ENCODE assay signal across 8 mouse cellular contexts in the genomic region with DNA sequence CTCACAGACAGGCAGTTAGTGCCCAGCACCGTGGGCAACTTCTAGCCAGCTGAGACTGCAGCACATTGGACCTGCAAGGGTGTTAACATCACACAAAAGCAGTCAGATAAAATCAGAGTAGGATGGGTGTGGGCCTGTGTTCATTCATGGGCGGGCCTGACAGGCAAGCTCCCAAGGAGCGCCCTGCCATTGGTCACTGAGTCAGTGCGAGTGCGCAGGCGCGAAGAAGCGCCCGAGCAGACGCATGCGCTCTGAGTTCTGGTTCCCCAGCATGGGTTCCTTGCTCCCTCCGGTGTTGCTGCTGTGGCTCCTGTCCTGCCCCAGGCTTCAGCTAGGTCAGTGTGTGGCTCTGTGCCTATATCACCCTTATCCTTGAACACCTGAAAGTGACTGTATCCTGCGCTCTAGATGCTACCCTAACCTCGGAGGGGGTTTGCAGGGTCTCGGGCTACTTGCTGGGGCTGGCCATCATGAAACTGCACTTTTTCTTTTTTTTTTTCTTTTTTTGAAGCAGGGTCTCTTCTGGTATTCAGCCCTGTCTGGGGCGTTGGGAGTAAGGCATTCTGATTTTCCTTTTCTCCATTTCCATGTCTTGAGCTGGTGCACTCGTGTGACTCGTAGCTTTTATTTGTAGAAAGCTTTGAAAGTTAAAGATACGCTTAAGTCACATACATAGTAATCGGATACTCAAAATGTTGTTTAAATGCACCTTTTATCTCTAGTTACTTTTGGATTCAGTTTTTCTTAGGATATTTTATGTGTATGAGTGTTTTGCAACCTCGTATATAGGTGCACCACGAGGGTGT. TPM values are rescaled to one million over a fixed set of nuclear protein-coding genes. Genes with fewer than 3 reads are reported as not detected.
DNase-seq lines count a peak whose midpoint lies in the region; ATAC-seq and TF ChIP-seq lines count a peak whose summit lies in the region.

TSS of gene Sumf2 (plus strand) at position 235 of the 806 bp plus-strand sequence.

- H3K9me3 ChIP-seq in ES-E14 (ENCODE audit: control insufficient read depth, insufficient read depth, low read depth, low read length) = no peaks in the 10 kb centered on the region
- H3K9me3 ChIP-seq in forebrain, embryonic 15.5 days = no peaks in the 10 kb centered on the region

- H3K4me3 ChIP-seq in ES-E14 (ENCODE audit: insufficient read depth in 1 of 2, low read depth in 1 of 2, low read length in 2 of 2, poor library complexity in 1 of 2, severe bottlenecking in 1 of 2) = peak within 1 kb of the TSS; percentile 64 to 77
- H3K4me3 ChIP-seq in forebrain, embryonic 15.5 days = peak within 1 kb of the TSS; percentile 75
- H3K4me3 ChIP-seq in lung, adult 2 months (replicated peaks; ENCODE audit: extremely low read depth, low read depth, low read length) = peak within 1 kb of the TSS; percentile 92

- no peak for TF ChIP-seq CTCF in lung, adult 2 months (IDR thresholded peaks at IDR 0.05; ENCODE audit: insufficient read depth, low read length)

- peak within 1 kb of the TSS; percentile 59 for H3K4me2 ChIP-seq in forebrain, embryonic 15.5 days (replicated peaks)

- H3K36me3 ChIP-seq in ES-E14 (ENCODE audit: control insufficient read depth, insufficient read depth, low read length, poor library complexity, severe bottlenecking) = peaks cover 13% of the 10 kb centered on the region
- peaks cover 30% of the 10 kb centered on the region for H3K36me3 ChIP-seq in forebrain, embryonic 15.5 days

- ATAC-seq in forebrain, embryonic 15.5 days (replicated peaks) = peak; percentile 99
- peak; percentile 96 for ATAC-seq in neutrophil, adult 5-6 weeks (ENCODE audit: extremely low read depth, insufficient number of reproducible peaks, low FRiP score, poor library complexity, severe bottlenecking)

- H3K4me1 ChIP-seq in ES-E14 (ENCODE audit: control insufficient read depth in 2 of 2, insufficient read depth in 2 of 2, low read length in 2 of 2, poor library complexity in 1 of 2) = peaks cover 0 to 2% of the 10 kb centered on the region in 2 experiments; a peak in 2 of 4 replicates
- H3K4me1 ChIP-seq in forebrain, embryonic 15.5 days = peaks cover 21% of the 10 kb centered on the region
- no peaks in the 10 kb centered on the region for H3K4me1 ChIP-seq in lung, adult 2 months (ENCODE audit: control insufficient read depth, insufficient read depth, low read length)

- H3K9ac ChIP-seq in ES-E14 (ENCODE audit: insufficient read depth, low read depth, low read length, poor library complexity, severe bottlenecking) = peak within 1 kb of the TSS; percentile 85
- H3K9ac ChIP-seq in forebrain, embryonic 15.5 days (replicated peaks) = peak within 1 kb of the TSS; percentile 64

- intact Hi-C loops in heart, postnatal 25 days (cut with DNase I) = no loop called here

- in situ Hi-C loops in ES-E14 (cut with MboI; ENCODE audit: low sequenced_read_pairs in 2 of 2, unreplicated experiment in 2 of 2) = no loop called here

- H3K27ac ChIP-seq in ES-E14 (ENCODE audit: insufficient read depth, low read depth, low read length, poor library complexity, severe bottlenecking) = peak within 1 kb of the TSS; percentile 68; the same call in 1 of the 2 replicates
- H3K27ac ChIP-seq in forebrain, embryonic 15.5 days (replicated peaks) = peak within 1 kb of the TSS; percentile 84

- WGBS in forebrain, embryonic 15.5 days = 14% methylated on average over 22 of the region's 22 CpGs
- 6% methylated on average over 22 of the region's 22 CpGs for WGBS in lung, adult 2 months

- peak; percentile 95 for DNase-seq in ES-E14 (ENCODE audit: low read depth, low spot score)
- peak; percentile 95 for DNase-seq in cerebellum, adult 11-12 months
- peak; percentile 94 for DNase-seq in heart, postnatal 25 days (ENCODE audit: low spot score)
- DNase-seq in layer of hippocampus, adult 18-20 months (ENCODE audit: low spot score in 2 of 2) = peak; percentile 95 to 97
- peak; percentile 92 for DNase-seq in lung, adult 2 months
- DNase-seq in thymus, adult 18-20 months = peak; percentile 93 to 94

- no peaks in the 10 kb centered on the region for H3K27me3 ChIP-seq in forebrain, embryonic 15.5 days

- peak; percentile 94; the same call in 1 of the 2 replicates for TF ChIP-seq POLR2A in lung, adult 2 months (IDR thresholded peaks at IDR 0.05; ENCODE audit: borderline replicate concordance, extremely low read depth, low read depth, low read length)

TF ChIP-seq in ES-E14, 5 proteins besides CTCF, POLR2A, EP300 and RAD21:
- no peak for TF ChIP-seq HCFC1 (IDR thresholded peaks at IDR 0.05; ENCODE audit: borderline replicate concordance, insufficient read depth, low read length)
- no peak for TF ChIP-seq MAFK (IDR thresholded peaks at IDR 0.05; ENCODE audit: insufficient read depth, low read depth, low read length)

RNA-seq across cellular contexts. Expression of gene Sumf2, which starts in this region (rescaled TPM):
- total RNA-seq in ES-E14 (2012; rRNA removed) = 156 and 213 TPM in 2 replicates
- polyA plus RNA-seq in forebrain, embryonic 15.5 days (2015; fragmentation: Nextera tagmentation; extraction: Ambion mirVana) = 25.4 and 27.0 TPM in 2 replicates
- 10 to 100 TPM; 10.0 to 12.2 TPM for total RNA-seq in heart, postnatal 25 days (2021)
- 10 to 100 TPM; 19.6 to 22.2 TPM for total RNA-seq in layer of hippocampus, adult 18-20 months (2021)
- 14.3 and 17.3 TPM in 2 replicates for polyA plus RNA-seq in lung, adult 2 months (2012; rRNA removed)
- 6.4 and 8.6 TPM in 2 replicates for total RNA-seq in neutrophil, adult 5-6 weeks (2017)

Comparison
In these comparisons a context has a peak if more than half of its experiments do, and no peak if none do; other contexts are left out.
1. Peak in every context shown above with its lines: DNase-seq, ATAC-seq, H3K4me3 ChIP-seq and H3K27ac ChIP-seq.